Mouse (Mus musculus) gonadal fat pad, adult 2 months (tissue): Measurements from ENCODE around the gene Map2k6. TPM values are rescaled to one million over a fixed set of nuclear protein-coding genes. Genes with fewer than 3 reads are reported as not detected.

ENCODE experiments used
- DNase-seq: peaks from one replicate; pipeline ENCODE4 v3.0.0-alpha.2; 2012; ENCODE audit warnings: low read depth
- polyA plus RNA-seq: library from polyadenylated mRNA; depleted of rRNA; stranded (reverse); fragments of >200 nt; gene quantifications from 2 replicates; pipeline ENCODE4 v1.2.3, GENCODE M21; 2012

Map2k6 gene
- polyA plus RNA-seq, 1 experiment: 2.9 TPM

GRCm38 (mm10) chr11:110450758-110451121, 51.8 kb downstream of the Map2k6 start:
- no peak for DNase-seq

- no peak for DNase-seq
Measured at GRCm38 (mm10) chr11:110451590-110451989, 52.7 kb downstream of the Map2k6 start.

GRCm38 (mm10) chr11:110453445-110454154, 54.7 kb downstream of the Map2k6 start:
- no peak for DNase-seq

GRCm38 (mm10) chr11:110457441-110457912, 58.6 kb downstream of the Map2k6 start:
- no peak for DNase-seq

- DNase-seq: no peak
Measured at GRCm38 (mm10) chr11:110460480-110460879, 61.6 kb downstream of the Map2k6 start.

GRCm38 (mm10) chr11:110461560-110462331, 62.8 kb downstream of the Map2k6 start:
- DNase-seq: no peak

GRCm38 (mm10) chr11:110462975-110463578, 64.2 kb downstream of the Map2k6 start:
- DNase-seq: no peak

GRCm38 (mm10) chr11:110463801-110464200, 64.9 kb downstream of the Map2k6 start:
- DNase-seq: no peak

GRCm38 (mm10) chr11:110469054-110469453, 70.1 kb downstream of the Map2k6 start:
- DNase-seq: no peak

GRCm38 (mm10) chr11:110470561-110471273, 71.8 kb downstream of the Map2k6 start:
- no peak for DNase-seq

GRCm38 (mm10) chr11:110471362-110471761, 72.4 kb downstream of the Map2k6 start:
- no peak for DNase-seq

- DNase-seq: no peak
Measured at GRCm38 (mm10) chr11:110472078-110472477, 73.2 kb downstream of the Map2k6 start.

- no peak for DNase-seq
Measured at GRCm38 (mm10) chr11:110473495-110473894, 74.6 kb downstream of the Map2k6 start.

- no peak for DNase-seq
Measured at GRCm38 (mm10) chr11:110476361-110477151, 77.6 kb downstream of the Map2k6 start.

GRCm38 (mm10) chr11:110477961-110478869, 79.3 kb downstream of the Map2k6 start:
- no peak for DNase-seq

- DNase-seq: no peak
Measured at GRCm38 (mm10) chr11:110478978-110479384, 80.1 kb downstream of the Map2k6 start.

- no peak for DNase-seq
Measured at GRCm38 (mm10) chr11:110481406-110481805, 82.5 kb downstream of the Map2k6 start.

- DNase-seq: no peak
Measured at GRCm38 (mm10) chr11:110482176-110482575, 83.3 kb downstream of the Map2k6 start.

- DNase-seq: no peak
Measured at GRCm38 (mm10) chr11:110482649-110483048, 83.7 kb downstream of the Map2k6 start.

- DNase-seq: no peak
Measured at GRCm38 (mm10) chr11:110483165-110483564, 84.2 kb downstream of the Map2k6 start.
